Mouse (Mus musculus): ENCODE data around the gene Dhx40. TPM values are rescaled to one million over a fixed set of nuclear protein-coding genes. Genes with fewer than 3 reads are reported as not detected.
"Not testable (repeated sequence)": the region's sequence is repeated elsewhere in the genome, so short reads cannot be mapped to it uniquely, and the experiment has no call there.

Gene Dhx40
- polyA plus RNA-seq, 1 experiment from 2014 or later, result 38.3 TPM

- not testable (repeated sequence) for H3K4me3 ChIP-seq; H3K27ac ChIP-seq; H3K9me3 ChIP-seq (replicated peaks); ATAC-seq; H3K27me3 ChIP-seq; H3K4me2 ChIP-seq; H3K9ac ChIP-seq; H3K4me1 ChIP-seq; H3K36me3 ChIP-seq (ENCODE audit: poor library complexity, severe bottlenecking)
- 84% methylated on average over 7 of the region's 11 CpGs for WGBS
Observed at GRCm38 (mm10) chr11:86813256-86813655, 5.7 kb upstream of the Dhx40 start.

GRCm38 (mm10) chr11:86811326-86811630, 3.7 kb upstream of the Dhx40 start:
- no peak for ATAC-seq
- WGBS, result 90% methylated on average over 1 of the region's 1 CpGs
- Histone ChIP-seq H3K9me3 (replicated peaks) (no peaks in the 10 kb centered on the region), H3K27ac (no peak overlapping the region), H3K4me3 (no peak overlapping the region), H3K9ac (no peak overlapping the region), H3K4me1 (peaks cover 10% of the 10 kb centered on the region), H3K27me3 (no peaks in the 10 kb centered on the region; the same call in 1 of the 2 replicates), H3K4me2 (no peak overlapping the region), H3K36me3 (ENCODE audit: poor library complexity, severe bottlenecking) (no peaks in the 10 kb centered on the region; the same call in 1 of the 2 replicates)

- peaks cover 4% of the 10 kb centered on the region; the same call in 1 of the 2 replicates for H3K36me3 ChIP-seq (ENCODE audit: poor library complexity, severe bottlenecking)
- H3K4me1 ChIP-seq, result peaks cover 12% of the 10 kb centered on the region
- no peaks in the 10 kb centered on the region for H3K9me3 ChIP-seq (replicated peaks)
- WGBS, result 89% methylated on average over 2 of the region's 2 CpGs
- H3K27ac ChIP-seq, result no peak overlapping the region
- no peak overlapping the region for H3K4me3 ChIP-seq
- no peak for ATAC-seq
- H3K4me2 ChIP-seq, result no peak overlapping the region
- no peak overlapping the region for H3K9ac ChIP-seq
- no peaks in the 10 kb centered on the region; the same call in 1 of the 2 replicates for H3K27me3 ChIP-seq
Observed at GRCm38 (mm10) chr11:86810572-86811325, 3.2 kb upstream of the Dhx40 start.

- Histone ChIP-seq H3K27ac (no peak overlapping the region), H3K27me3 (no peaks in the 10 kb centered on the region; the same call in 1 of the 2 replicates), H3K4me1 (peaks cover 12% of the 10 kb centered on the region), H3K36me3 (ENCODE audit: poor library complexity, severe bottlenecking) (peaks cover 5% of the 10 kb centered on the region), H3K9me3 (replicated peaks) (no peaks in the 10 kb centered on the region), H3K4me3 (no peak overlapping the region), H3K9ac (no peak overlapping the region), H3K4me2 (no peak overlapping the region)
- ATAC-seq, result no peak
- 68% methylated on average over 4 of the region's 4 CpGs for WGBS
Observed at GRCm38 (mm10) chr11:86809828-86810227, 2.3 kb upstream of the Dhx40 start.

GRCm38 (mm10) chr11:86807001-86807477, 507 bp downstream of the Dhx40 start:
- H3K4me2 ChIP-seq, result peak overlapping the region; percentile 71
- no peaks in the 10 kb centered on the region for H3K9me3 ChIP-seq (replicated peaks)
- peak overlapping the region; percentile 99 for H3K4me3 ChIP-seq
- H3K36me3 ChIP-seq (ENCODE audit: poor library complexity, severe bottlenecking), result peaks cover 28% of the 10 kb centered on the region
- H3K27me3 ChIP-seq, result no peaks in the 10 kb centered on the region; the same call in 1 of the 2 replicates
- H3K9ac ChIP-seq, result peak overlapping the region; percentile 77
- peak overlapping the region; percentile 84 for H3K27ac ChIP-seq
- WGBS, result under 1% methylated on average over 25 of the region's 25 CpGs
- peaks cover 12% of the 10 kb centered on the region for H3K4me1 ChIP-seq
- peak; percentile 96 for ATAC-seq

- ATAC-seq, result no peak
Observed at GRCm38 (mm10) chr11:86794161-86794560, 13.4 kb downstream of the Dhx40 start.

GRCm38 (mm10) chr11:86787436-86787835, 20.1 kb downstream of the Dhx40 start:
- not testable (repeated sequence) for H3K27me3 ChIP-seq; H3K4me3 ChIP-seq; H3K27ac ChIP-seq; H3K4me2 ChIP-seq; H3K4me1 ChIP-seq; ATAC-seq; H3K9me3 ChIP-seq (replicated peaks); H3K9ac ChIP-seq
- WGBS, result 95% methylated on average over 5 of the region's 5 CpGs
- peaks cover 79% of the 10 kb centered on the region for H3K36me3 ChIP-seq (ENCODE audit: poor library complexity, severe bottlenecking)

More at GRCm38 (mm10) chr11:86794161-86794560, 13.4 kb downstream of the Dhx40 start:
- Histone ChIP-seq H3K9ac (no peak overlapping the region), H3K4me2 (no peak overlapping the region), H3K9me3 (replicated peaks) (no peaks in the 10 kb centered on the region), H3K4me1 (no peaks in the 10 kb centered on the region), H3K36me3 (ENCODE audit: poor library complexity, severe bottlenecking) (peaks cover 85% of the 10 kb centered on the region), H3K27ac (no peak overlapping the region), H3K27me3 (no peaks in the 10 kb centered on the region), H3K4me3 (no peak overlapping the region)
- 97% methylated on average over 1 of the region's 1 CpGs for WGBS

- H3K4me1 ChIP-seq, result no peaks in the 10 kb centered on the region
- peaks cover 80% of the 10 kb centered on the region for H3K36me3 ChIP-seq (ENCODE audit: poor library complexity, severe bottlenecking)
- no peaks in the 10 kb centered on the region for H3K9me3 ChIP-seq (replicated peaks)
- WGBS, result 91% methylated on average over 2 of the region's 2 CpGs
- no peak overlapping the region for H3K4me2 ChIP-seq
- ATAC-seq, result no peak
- no peak overlapping the region for H3K9ac ChIP-seq
- no peaks in the 10 kb centered on the region for H3K27me3 ChIP-seq
- no peak overlapping the region for H3K27ac ChIP-seq
- H3K4me3 ChIP-seq, result no peak overlapping the region
Observed at GRCm38 (mm10) chr11:86785767-86786166, 21.8 kb downstream of the Dhx40 start.

- Histone ChIP-seq H3K4me2 (no peak overlapping the region), H3K27ac (no peak overlapping the region), H3K36me3 (ENCODE audit: poor library complexity, severe bottlenecking) (peaks cover 61% of the 10 kb centered on the region), H3K9ac (no peak overlapping the region), H3K9me3 (replicated peaks) (no peaks in the 10 kb centered on the region), H3K27me3 (no peaks in the 10 kb centered on the region), H3K4me3 (no peak overlapping the region), H3K4me1 (no peaks in the 10 kb centered on the region)
- ATAC-seq, result no peak
- 95% methylated on average over 4 of the region's 4 CpGs for WGBS
Observed at GRCm38 (mm10) chr11:86769884-86770283, 37.7 kb downstream of the Dhx40 start.

GRCm38 (mm10) chr11:86764501-86764900, 43.0 kb downstream of the Dhx40 start:
- 92% methylated on average over 2 of the region's 2 CpGs for WGBS
- H3K9ac ChIP-seq, result no peak overlapping the region
- H3K4me1 ChIP-seq, result no peaks in the 10 kb centered on the region
- H3K36me3 ChIP-seq (ENCODE audit: poor library complexity, severe bottlenecking), result peaks cover 19% of the 10 kb centered on the region
- H3K27ac ChIP-seq, result no peak overlapping the region
- H3K9me3 ChIP-seq (replicated peaks), result no peaks in the 10 kb centered on the region
- no peak overlapping the region for H3K4me2 ChIP-seq
- no peaks in the 10 kb centered on the region for H3K27me3 ChIP-seq
- no peak overlapping the region for H3K4me3 ChIP-seq
- no peak for ATAC-seq

- ATAC-seq; H3K4me1 ChIP-seq; H3K9ac ChIP-seq; H3K36me3 ChIP-seq (ENCODE audit: poor library complexity, severe bottlenecking); H3K27ac ChIP-seq; H3K9me3 ChIP-seq (replicated peaks); H3K4me3 ChIP-seq; H3K27me3 ChIP-seq; H3K4me2 ChIP-seq: not testable (repeated sequence)
- WGBS, result 90% methylated on average over 11 of the region's 11 CpGs
Observed at GRCm38 (mm10) chr11:86763127-86763526, 44.4 kb downstream of the Dhx40 start.

- ATAC-seq, result no peak
- H3K27me3 ChIP-seq, result no peaks in the 10 kb centered on the region
Observed at GRCm38 (mm10) chr11:86760357-86760756, 47.2 kb downstream of the Dhx40 start.

GRCm38 (mm10) chr11:86759886-86760285, 47.7 kb downstream of the Dhx40 start:
- 96% methylated on average over 2 of the region's 2 CpGs for WGBS

More at GRCm38 (mm10) chr11:86760357-86760756, 47.2 kb downstream of the Dhx40 start:
- H3K36me3 ChIP-seq (ENCODE audit: poor library complexity, severe bottlenecking), result no peaks in the 10 kb centered on the region
- no peak overlapping the region for H3K4me2 ChIP-seq
- no peak overlapping the region for H3K27ac ChIP-seq
- H3K4me3 ChIP-seq, result no peak overlapping the region
- no peak overlapping the region for H3K9ac ChIP-seq
- peaks cover 17% of the 10 kb centered on the region for H3K4me1 ChIP-seq
- H3K9me3 ChIP-seq (replicated peaks), result no peaks in the 10 kb centered on the region

More at GRCm38 (mm10) chr11:86759886-86760285, 47.7 kb downstream of the Dhx40 start:
- H3K4me1 ChIP-seq, result peaks cover 22% of the 10 kb centered on the region
- ATAC-seq, result no peak
- no peaks in the 10 kb centered on the region for H3K9me3 ChIP-seq (replicated peaks)
- H3K36me3 ChIP-seq (ENCODE audit: poor library complexity, severe bottlenecking), result no peaks in the 10 kb centered on the region
- H3K4me2 ChIP-seq, result no peak overlapping the region
- H3K4me3 ChIP-seq, result no peak overlapping the region
- no peak overlapping the region for H3K9ac ChIP-seq
- no peaks in the 10 kb centered on the region for H3K27me3 ChIP-seq
- no peak overlapping the region for H3K27ac ChIP-seq
